Comparison of ENCODE assay signal across 24 mouse cellular contexts in genomic region chr14:77773331-77773730, GRCm38 (mm10).
"Had no signal": no experiment of that assay in that cellular context is flagged by ENCODE, and none has a peak within 500 bp of the region (broad histone marks: within the 10 kb centered on the region; RNA-seq: fewer than 3 reads in every experiment).

No protein-coding gene starts in this region.

- H3K27ac ChIP-seq: heart, embryonic 10.5 days; hindbrain, embryonic 13.5 days; hindbrain, embryonic 15.5 days; hindbrain, postnatal 0 days; layer of hippocampus, adult 2 months; left cerebral cortex, adult 2 months; limb, embryonic 10.5 days; limb, embryonic 12.5 days; liver, embryonic 13.5 days had no signal

- H3K4me1 ChIP-seq: heart, embryonic 10.5 days; hindbrain, embryonic 13.5 days; hindbrain, embryonic 15.5 days; limb, embryonic 10.5 days; limb, embryonic 12.5 days; liver, embryonic 13.5 days had no signal

- H3K27me3 ChIP-seq: heart, embryonic 12.5 days; hindbrain, embryonic 13.5 days; hindbrain, embryonic 15.5 days; limb, embryonic 12.5 days; liver, embryonic 13.5 days had no signal

- H3K9me3 ChIP-seq: heart, embryonic 10.5 days; heart, embryonic 12.5 days; hindbrain, embryonic 13.5 days; hindbrain, embryonic 15.5 days; limb, embryonic 10.5 days; limb, embryonic 12.5 days; liver, embryonic 13.5 days had no signal

- H3K36me3 ChIP-seq: heart, embryonic 10.5 days; heart, embryonic 12.5 days; hindbrain, embryonic 13.5 days; hindbrain, embryonic 15.5 days; limb, embryonic 10.5 days; limb, embryonic 12.5 days; liver, embryonic 13.5 days had no signal

- ATAC-seq: hindbrain, postnatal 0 days; intestine, embryonic 16.5 days had no signal

- H3K4me2 ChIP-seq: heart, embryonic 12.5 days; hindbrain, embryonic 13.5 days; hindbrain, embryonic 15.5 days; limb, embryonic 12.5 days; liver, embryonic 11.5 days; liver, embryonic 13.5 days had no signal

- DNase-seq: gastrocnemius, postnatal 14 days; gastrocnemius, postnatal 36 days; heart, adult 18-20 months; heart, postnatal 10 days; kidney, adult 11 months; kidney, adult 2 months; kidney, adult 9 months; kidney, postnatal 10 days; kidney, postnatal 25 days; kidney, postnatal 4 days; layer of hippocampus, adult 9-11 months; liver; liver, embryonic 13.5 days had no signal

- H3K9ac ChIP-seq: heart, embryonic 12.5 days; hindbrain, embryonic 13.5 days; hindbrain, embryonic 15.5 days; limb, embryonic 12.5 days; liver, embryonic 13.5 days had no signal

- H3K4me3 ChIP-seq: heart, embryonic 10.5 days; heart, embryonic 12.5 days; hindbrain, embryonic 13.5 days; hindbrain, embryonic 15.5 days; layer of hippocampus, adult 2 months; left cerebral cortex, adult 2 months; limb, embryonic 10.5 days; limb, embryonic 12.5 days; liver, embryonic 13.5 days had no signal
